Mouse (Mus musculus) midbrain, embryonic 14.5 days (tissue): ENCODE results near the gene Tspan9. TPM values are rescaled to one million over a fixed set of nuclear protein-coding genes. Genes with fewer than 3 reads are reported as not detected.

Experiments used
- ATAC-seq: fragments of 200-750 bp; cut with Nextera tagmentation; 2 replicates; pipeline ENCODE4 v1.8.0; 2017; ENCODE audit warnings: moderate number of reproducible peaks, moderate library complexity; ENCODE audit not compliant: low FRiP score, low TSS enrichment
- DNase-seq: peaks from one replicate; pipeline ENCODE4 v3.0.0-alpha.2; 2015
- H3K27ac ChIP-seq: fragments of 300-500 bp; sonication (generic); replicated peaks from 2 replicates; pipeline ENCODE4 v1.5.1; 2014; ENCODE audit warnings: mild to moderate bottlenecking, low read depth, low read length, moderate library complexity
- H3K27me3 ChIP-seq: fragments of 300-500 bp; sonication (generic); 2 replicates; pipeline ENCODE4 v1.6.1; 2014; ENCODE audit warnings: low read length, control low read depth, mixed read lengths; ENCODE audit not compliant: control insufficient read depth, insufficient read depth
- H3K36me3 ChIP-seq: fragments of 300-500 bp; sonication (generic); 2 replicates; pipeline ENCODE4 v1.6.1; 2014; ENCODE audit warnings: low read length, control low read depth; ENCODE audit not compliant: control insufficient read depth, insufficient read depth
- H3K4me1 ChIP-seq: fragments of 300-500 bp; sonication (generic); 2 replicates; pipeline ENCODE4 v1.6.1; 2014; ENCODE audit warnings: mild to moderate bottlenecking, antibody characterized with exemption, low read length, control low read depth; ENCODE audit not compliant: control insufficient read depth, insufficient read depth
- H3K4me2 ChIP-seq: fragments of 300-500 bp; sonication (generic); 2 replicates; pipeline ENCODE4 v1.6.1; 2014; ENCODE audit warnings: mild to moderate bottlenecking, low read length, moderate library complexity
- H3K4me3 ChIP-seq: fragments of 300-500 bp; sonication (generic); replicated peaks from 2 replicates; pipeline ENCODE4 v1.5.1; 2014; ENCODE audit warnings: low read depth, low read length
- H3K9ac ChIP-seq: fragments of 300-500 bp; sonication (generic); replicated peaks from 2 replicates; pipeline ENCODE4 v1.6.1; 2014; ENCODE audit warnings: mild to moderate bottlenecking, low read length, moderate library complexity
- H3K9me3 ChIP-seq: fragments of 300-500 bp; sonication (generic); 2 replicates; pipeline ENCODE4 v1.6.1; 2016; ENCODE audit warnings: low read length, control low read depth, mixed read lengths; ENCODE audit not compliant: control insufficient read depth
- WGBS: fragments of 180-500 bp; shearing (Covaris S2); extraction: QIAGEN DNeasy Blood & Tissue Kit; methylation state at CpG from one replicate; pipeline ENCODE4 v1.1.7; 2014; 5-methylcytosine and 5-hydroxymethylcytosine counted together
- polyA plus RNA-seq: library from polyadenylated mRNA; unstranded; fragments of >200 nt; fragmentation: Nextera tagmentation; extraction: Ambion mirVana; gene quantifications from 2 replicates; pipeline ENCODE4 v1.2.1, GENCODE M21; 2014

Gene Tspan9
- polyA plus RNA-seq, 1 experiment from 2014 or later: 31.1 TPM

DNA sequence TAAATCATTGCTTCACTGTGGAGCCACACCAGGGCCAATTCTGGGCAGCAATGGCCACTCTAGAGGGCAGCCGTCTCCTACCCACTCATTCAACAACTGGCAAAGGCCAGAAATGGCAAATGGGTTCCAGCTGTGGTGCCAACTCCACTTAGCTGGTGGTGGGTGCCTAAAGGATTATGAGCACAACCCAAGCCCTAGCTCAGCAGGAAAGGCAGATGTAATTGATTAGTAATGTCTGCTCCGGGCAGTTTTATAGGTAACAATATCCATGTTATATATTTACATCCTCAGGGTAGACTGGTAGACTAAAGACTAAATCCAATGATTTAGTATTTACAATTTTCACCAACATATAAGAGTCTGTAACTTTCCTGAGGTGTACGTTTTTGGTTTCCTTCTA lies 6.7 kb downstream of the Tspan9 start:
- no peak for ATAC-seq

DNA sequence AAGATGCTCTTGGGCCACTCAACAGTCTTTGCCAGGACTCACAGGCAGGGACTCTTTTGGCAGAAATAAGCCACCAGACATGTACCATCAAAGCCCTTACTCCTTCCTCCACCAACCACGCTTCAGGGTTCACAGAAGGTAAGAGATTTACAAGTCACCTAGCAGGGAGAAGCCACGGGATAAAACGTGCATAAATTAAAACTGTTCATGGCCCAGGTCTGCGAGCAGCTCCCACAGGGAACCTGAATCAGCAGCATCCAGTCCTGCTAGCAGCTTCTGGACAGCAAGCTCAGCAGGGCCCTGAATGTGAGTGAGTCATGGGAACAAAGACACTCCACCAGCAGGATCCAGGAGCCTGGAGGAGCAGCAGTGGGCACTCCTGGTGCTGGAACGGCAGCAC lies 7.9 kb downstream of the Tspan9 start:
- Histone ChIP-seq H3K9ac (no peak overlapping the region), H3K4me3 (no peak overlapping the region), H3K27ac (no peak overlapping the region), H3K4me1 (peaks cover 9% of the 10 kb centered on the region; the same call in 1 of the 2 replicates), H3K4me2 (no peak overlapping the region), H3K9me3 (no peaks in the 10 kb centered on the region), H3K27me3 (no peaks in the 10 kb centered on the region), H3K36me3 (no peaks in the 10 kb centered on the region)
- ATAC-seq (no peak), DNase-seq (no peak)
- WGBS: 35% methylated on average over 5 of the region's 5 CpGs

More for the DNA sequence above, 6.7 kb downstream of the Tspan9 start:
- H3K4me1 ChIP-seq: peaks cover 4% of the 10 kb centered on the region; the same call in 1 of the 2 replicates
- H3K9me3 ChIP-seq: no peaks in the 10 kb centered on the region
- 91% methylated on average over 3 of the region's 3 CpGs for WGBS
- H3K9ac ChIP-seq: no peak overlapping the region
- H3K27me3 ChIP-seq: no peaks in the 10 kb centered on the region
- H3K4me3 ChIP-seq: no peak overlapping the region
- DNase-seq: no peak
- no peak overlapping the region for H3K27ac ChIP-seq
- no peaks in the 10 kb centered on the region for H3K36me3 ChIP-seq
- H3K4me2 ChIP-seq: no peak overlapping the region

DNA sequence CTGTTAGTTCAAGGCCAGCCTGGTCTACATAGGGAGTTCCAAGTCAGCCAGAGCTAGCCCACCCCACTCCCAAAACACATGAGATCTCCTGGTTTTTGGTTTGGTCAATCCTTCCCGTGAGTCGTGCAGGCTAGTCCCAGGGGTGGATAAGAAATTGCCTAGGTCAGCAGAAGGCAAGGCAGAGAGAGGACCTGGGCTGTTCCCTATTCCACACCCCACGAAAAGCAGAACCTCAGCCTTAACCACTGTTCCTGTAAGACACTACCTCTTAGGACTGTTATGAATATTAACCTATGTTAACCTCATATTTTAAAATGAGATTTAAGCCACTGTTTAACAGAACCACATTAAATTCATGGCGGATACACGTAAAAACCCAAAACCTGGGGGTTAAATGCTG lies 8.4 kb downstream of the Tspan9 start:
- Histone ChIP-seq H3K9ac (no peak overlapping the region), H3K4me3 (no peak overlapping the region), H3K36me3 (no peaks in the 10 kb centered on the region), H3K9me3 (no peaks in the 10 kb centered on the region), H3K27me3 (no peaks in the 10 kb centered on the region), H3K27ac (no peak overlapping the region), H3K4me2 (no peak overlapping the region), H3K4me1 (peaks cover 9% of the 10 kb centered on the region; the same call in 1 of the 2 replicates)
- WGBS: 82% methylated on average over 5 of the region's 5 CpGs
- ATAC-seq (no peak), DNase-seq (no peak)

DNA sequence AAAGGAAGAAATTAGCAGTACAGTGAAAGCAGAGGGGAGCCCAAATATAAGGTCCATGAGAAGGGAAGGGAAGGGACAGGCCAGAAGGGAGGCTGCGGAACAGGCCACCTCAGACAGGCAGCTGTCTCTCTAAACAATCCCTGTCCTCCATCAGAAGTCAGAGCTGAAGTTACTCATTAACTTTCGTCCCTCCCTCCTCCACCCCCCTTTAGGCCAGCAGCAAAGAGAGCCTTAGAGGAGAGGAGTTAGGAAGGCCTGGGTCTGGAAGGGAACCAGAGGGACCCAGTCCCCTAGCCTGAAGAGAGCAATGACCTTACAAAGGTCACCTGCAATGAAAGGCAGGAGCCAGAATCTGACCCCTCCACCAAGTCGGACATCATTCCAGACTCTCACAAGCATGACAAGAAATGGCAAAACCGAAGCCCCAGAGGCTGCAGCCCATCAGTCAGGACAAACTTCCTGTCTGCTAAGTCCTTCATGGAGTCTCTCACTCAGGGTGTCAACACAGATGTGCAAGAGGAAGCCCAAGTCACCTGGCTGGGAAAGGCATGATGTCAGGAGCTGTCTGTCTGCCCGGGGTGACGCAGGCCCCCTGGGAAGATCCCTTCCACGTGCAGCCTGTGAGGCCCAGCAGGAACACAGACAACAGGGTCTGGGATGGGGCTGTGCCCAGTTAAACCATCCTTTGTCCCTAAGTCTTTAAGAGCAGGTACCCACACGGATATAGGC lies 9.0 kb downstream of the Tspan9 start:
- ATAC-seq: no peak
- no peak for DNase-seq
- H3K4me3 ChIP-seq: no peak overlapping the region
- H3K9me3 ChIP-seq: no peaks in the 10 kb centered on the region
- H3K9ac ChIP-seq: no peak overlapping the region
- no peaks in the 10 kb centered on the region for H3K27me3 ChIP-seq
- 40% methylated on average over 8 of the region's 8 CpGs for WGBS
- no peaks in the 10 kb centered on the region for H3K36me3 ChIP-seq
- peaks cover 14% of the 10 kb centered on the region for H3K4me1 ChIP-seq
- H3K4me2 ChIP-seq: no peak overlapping the region
- no peak overlapping the region for H3K27ac ChIP-seq

DNA sequence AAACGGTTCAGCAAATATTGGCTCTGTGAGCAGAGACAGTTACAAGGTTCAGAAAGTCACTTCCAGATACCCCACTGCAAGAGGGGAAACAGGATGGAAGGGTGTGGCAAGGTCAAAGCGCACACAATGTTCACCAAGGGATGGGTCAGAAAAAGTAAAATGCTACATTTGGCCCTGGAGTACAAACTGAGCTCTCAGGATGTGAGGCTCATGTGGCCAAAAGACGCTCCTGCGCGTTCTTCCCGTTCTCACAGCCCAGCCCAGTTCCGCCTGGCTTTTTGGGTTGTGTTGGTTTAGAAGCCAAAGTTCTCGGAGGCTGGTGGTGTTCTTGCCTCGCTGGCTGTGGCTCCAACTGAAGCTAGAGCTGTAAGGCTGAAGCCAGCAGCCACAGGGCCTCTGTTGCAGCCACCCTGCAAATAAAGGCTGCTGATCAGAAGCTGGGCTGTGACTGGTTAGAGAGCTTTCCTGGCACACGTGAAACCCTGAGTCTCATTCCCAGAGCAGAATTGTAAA lies 9.7 kb downstream of the Tspan9 start:
- Histone ChIP-seq H3K4me1 (peaks cover 16% of the 10 kb centered on the region), H3K9me3 (no peaks in the 10 kb centered on the region), H3K9ac (no peak overlapping the region), H3K4me3 (no peak overlapping the region), H3K27me3 (no peaks in the 10 kb centered on the region), H3K4me2 (no peak overlapping the region), H3K36me3 (no peaks in the 10 kb centered on the region), H3K27ac (no peak overlapping the region)
- no peak for ATAC-seq
- WGBS: 77% methylated on average over 10 of the region's 10 CpGs
- DNase-seq: no peak

DNA sequence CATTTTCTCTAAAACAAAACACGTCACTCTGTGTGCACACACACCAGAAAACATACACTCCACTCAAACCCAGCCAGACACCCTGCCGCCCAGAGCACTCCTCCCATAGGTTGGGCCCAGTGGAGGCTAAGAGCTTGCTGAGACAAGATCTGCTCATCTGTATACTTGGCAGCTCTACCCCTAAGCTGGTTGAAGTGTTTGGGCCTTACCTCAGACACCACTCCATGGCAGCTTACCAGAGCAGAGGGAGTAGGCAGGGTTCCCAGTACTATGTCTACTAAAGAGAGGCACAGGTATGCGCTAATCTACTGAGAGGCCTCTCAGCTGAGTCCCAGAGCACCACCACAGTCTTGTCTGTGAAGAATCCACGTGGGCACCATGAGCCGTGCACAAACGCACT lies 10.8 kb downstream of the Tspan9 start:
- H3K9ac ChIP-seq: no peak overlapping the region
- no peak overlapping the region for H3K4me3 ChIP-seq
- peaks cover 16% of the 10 kb centered on the region for H3K4me1 ChIP-seq
- no peaks in the 10 kb centered on the region for H3K9me3 ChIP-seq
- ATAC-seq: no peak
- no peak for DNase-seq
- 80% methylated on average over 6 of the region's 6 CpGs for WGBS
- no peak overlapping the region for H3K27ac ChIP-seq
- no peaks in the 10 kb centered on the region for H3K27me3 ChIP-seq
- no peaks in the 10 kb centered on the region for H3K36me3 ChIP-seq
- no peak overlapping the region for H3K4me2 ChIP-seq

DNA sequence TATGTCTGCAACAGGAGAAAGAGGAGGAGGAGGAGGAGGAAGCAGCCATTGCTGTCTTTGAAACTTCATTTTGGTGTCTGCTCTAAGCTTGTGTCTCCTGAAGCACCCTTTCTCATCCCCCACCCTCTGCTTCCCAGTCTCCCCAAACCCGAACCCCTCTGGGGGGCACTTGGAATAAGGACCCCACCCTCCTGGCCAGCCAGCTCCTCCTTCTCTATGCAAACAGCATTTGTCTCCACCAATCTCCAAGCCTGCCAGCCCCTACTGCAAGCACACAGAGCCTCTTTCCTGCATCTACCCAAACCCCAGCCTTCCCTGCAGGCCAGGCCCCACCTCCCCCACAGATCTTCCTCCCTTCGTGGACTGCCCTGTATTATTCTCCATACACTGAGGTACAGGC lies 12.0 kb downstream of the Tspan9 start:
- H3K4me1 ChIP-seq: peaks cover 20% of the 10 kb centered on the region
- DNase-seq: no peak
- no peaks in the 10 kb centered on the region for H3K36me3 ChIP-seq
- H3K9me3 ChIP-seq: no peaks in the 10 kb centered on the region
- H3K27me3 ChIP-seq: no peaks in the 10 kb centered on the region
- no peak overlapping the region for H3K9ac ChIP-seq
- no peak overlapping the region for H3K27ac ChIP-seq
- ATAC-seq: no peak
- WGBS: 51% methylated on average over 2 of the region's 2 CpGs
- H3K4me2 ChIP-seq: no peak overlapping the region
- H3K4me3 ChIP-seq: no peak overlapping the region

DNA sequence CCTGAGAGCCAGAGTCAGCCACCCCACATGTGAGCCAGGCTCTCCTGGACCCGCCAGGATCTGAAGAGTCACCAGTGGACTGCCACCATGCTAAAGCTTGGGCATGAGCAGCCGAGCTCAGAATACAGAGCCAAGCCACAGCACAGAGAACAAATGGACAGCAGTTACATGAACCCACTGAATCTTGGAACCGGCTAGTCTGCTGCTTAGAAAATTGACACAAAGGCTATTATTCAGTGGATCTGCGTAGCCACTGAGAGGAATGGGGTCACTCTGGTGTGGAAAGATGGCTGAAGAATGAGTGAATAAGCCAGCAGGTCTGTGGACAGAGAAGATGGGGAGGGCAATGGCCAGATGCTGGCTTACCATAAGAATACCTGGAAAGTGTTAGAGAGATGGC lies 12.7 kb downstream of the Tspan9 start:
- Histone ChIP-seq H3K4me1 (peaks cover 19% of the 10 kb centered on the region), H3K4me3 (no peak overlapping the region), H3K27ac (no peak overlapping the region), H3K9me3 (no peaks in the 10 kb centered on the region), H3K9ac (no peak overlapping the region), H3K4me2 (no peak overlapping the region), H3K27me3 (no peaks in the 10 kb centered on the region), H3K36me3 (no peaks in the 10 kb centered on the region)
- 56% methylated on average over 4 of the region's 4 CpGs for WGBS
- ATAC-seq (no peak), DNase-seq (no peak)

DNA sequence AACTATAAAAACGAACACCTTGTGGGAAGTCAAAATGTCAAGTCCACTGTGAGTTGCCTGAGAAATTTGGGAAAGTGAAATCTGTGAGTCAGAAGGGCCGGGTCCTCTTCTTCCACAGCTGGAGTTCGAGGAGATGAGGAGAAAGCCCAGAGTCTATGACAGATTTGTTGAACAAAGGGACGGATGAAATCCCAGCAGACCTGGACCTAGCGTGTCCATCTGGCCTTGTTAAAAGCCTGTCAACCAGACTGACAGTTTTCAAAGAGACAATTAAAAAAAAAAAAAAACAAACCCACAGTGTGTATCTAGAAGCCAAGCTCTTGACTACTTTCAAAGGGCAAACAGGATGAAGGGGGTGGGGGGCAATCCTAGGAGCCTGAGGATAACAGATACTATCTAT lies 14.0 kb downstream of the Tspan9 start:
- Histone ChIP-seq H3K27ac (peak overlapping the region; percentile 50), H3K4me3 (no peak overlapping the region), H3K9ac (no peak overlapping the region), H3K27me3 (no peaks in the 10 kb centered on the region), H3K4me1 (peaks cover 18% of the 10 kb centered on the region), H3K4me2 (no peak overlapping the region), H3K9me3 (no peaks in the 10 kb centered on the region), H3K36me3 (no peaks in the 10 kb centered on the region)
- DNase-seq (no peak), ATAC-seq (no peak)
- 14% methylated on average over 5 of the region's 5 CpGs for WGBS
